Mouse (Mus musculus) kidney, embryonic 14.5 days (tissue): Measurements from ENCODE around the gene 4930507D05Rik. TPM values are rescaled to one million over a fixed set of nuclear protein-coding genes. Genes with fewer than 3 reads are reported as not detected.

Source experiments
- ATAC-seq: fragments of 200-750 bp; cut with Nextera tagmentation; 2 replicates; pipeline ENCODE4 v1.8.0; 2017; ENCODE audit warnings: moderate number of reproducible peaks, mild to moderate bottlenecking, moderate TSS enrichment, moderate library complexity; ENCODE audit not compliant: low FRiP score, low TSS enrichment
- H3K27ac ChIP-seq: fragments of 300-500 bp; sonication (generic); 2 replicates; pipeline ENCODE4 v1.5.1; 2014; ENCODE audit warnings: low read depth, mild to moderate bottlenecking, low read length, moderate library complexity, mixed read lengths
- H3K27me3 ChIP-seq: fragments of 300-500 bp; sonication (generic); 2 replicates; pipeline ENCODE4 v1.6.1; 2014; ENCODE audit warnings: mild to moderate bottlenecking, low read length; ENCODE audit not compliant: control insufficient read depth, insufficient read depth
- H3K36me3 ChIP-seq: fragments of 300-500 bp; sonication (generic); 2 replicates; pipeline ENCODE4 v1.6.1; 2014; ENCODE audit warnings: low read length, mixed read lengths; ENCODE audit not compliant: control insufficient read depth, insufficient read depth
- H3K4me1 ChIP-seq: fragments of 300-500 bp; sonication (generic); 2 replicates; pipeline ENCODE4 v1.6.1; 2014; ENCODE audit warnings: low read length, mixed read lengths; ENCODE audit not compliant: control insufficient read depth, insufficient read depth
- H3K4me2 ChIP-seq: fragments of 300-500 bp; sonication (generic); replicated peaks from 2 replicates; pipeline ENCODE4 v1.6.1; 2014; ENCODE audit warnings: low read depth, mild to moderate bottlenecking, low read length
- H3K4me3 ChIP-seq: fragments of 300-500 bp; sonication (generic); 2 replicates; pipeline ENCODE4 v1.5.1; 2014; ENCODE audit warnings: mild to moderate bottlenecking, low read length
- H3K9ac ChIP-seq: fragments of 300-500 bp; sonication (generic); 2 replicates; pipeline ENCODE4 v1.6.1; 2014; ENCODE audit warnings: low read depth, mild to moderate bottlenecking, low read length, moderate library complexity
- H3K9me3 ChIP-seq: fragments of 300-500 bp; sonication (generic); 2 replicates; pipeline ENCODE4 v1.6.1; 2016; ENCODE audit warnings: low read length; ENCODE audit not compliant: control insufficient read depth
- WGBS: fragments of 180-500 bp; shearing (Covaris S2); extraction: QIAGEN DNeasy Blood & Tissue Kit; methylation state at CpG from one replicate; pipeline ENCODE4 v1.1.7; 2014; 5-methylcytosine and 5-hydroxymethylcytosine counted together
- polyA plus RNA-seq: library from polyadenylated mRNA; unstranded; fragments of >200 nt; fragmentation: Nextera tagmentation; extraction: Ambion mirVana; gene quantifications from 2 replicates; pipeline ENCODE4 v1.2.1, GENCODE M21; 2014

Gene 4930507D05Rik
- polyA plus RNA-seq = 0.79 and 0.83 TPM in 2 replicates

DNA sequence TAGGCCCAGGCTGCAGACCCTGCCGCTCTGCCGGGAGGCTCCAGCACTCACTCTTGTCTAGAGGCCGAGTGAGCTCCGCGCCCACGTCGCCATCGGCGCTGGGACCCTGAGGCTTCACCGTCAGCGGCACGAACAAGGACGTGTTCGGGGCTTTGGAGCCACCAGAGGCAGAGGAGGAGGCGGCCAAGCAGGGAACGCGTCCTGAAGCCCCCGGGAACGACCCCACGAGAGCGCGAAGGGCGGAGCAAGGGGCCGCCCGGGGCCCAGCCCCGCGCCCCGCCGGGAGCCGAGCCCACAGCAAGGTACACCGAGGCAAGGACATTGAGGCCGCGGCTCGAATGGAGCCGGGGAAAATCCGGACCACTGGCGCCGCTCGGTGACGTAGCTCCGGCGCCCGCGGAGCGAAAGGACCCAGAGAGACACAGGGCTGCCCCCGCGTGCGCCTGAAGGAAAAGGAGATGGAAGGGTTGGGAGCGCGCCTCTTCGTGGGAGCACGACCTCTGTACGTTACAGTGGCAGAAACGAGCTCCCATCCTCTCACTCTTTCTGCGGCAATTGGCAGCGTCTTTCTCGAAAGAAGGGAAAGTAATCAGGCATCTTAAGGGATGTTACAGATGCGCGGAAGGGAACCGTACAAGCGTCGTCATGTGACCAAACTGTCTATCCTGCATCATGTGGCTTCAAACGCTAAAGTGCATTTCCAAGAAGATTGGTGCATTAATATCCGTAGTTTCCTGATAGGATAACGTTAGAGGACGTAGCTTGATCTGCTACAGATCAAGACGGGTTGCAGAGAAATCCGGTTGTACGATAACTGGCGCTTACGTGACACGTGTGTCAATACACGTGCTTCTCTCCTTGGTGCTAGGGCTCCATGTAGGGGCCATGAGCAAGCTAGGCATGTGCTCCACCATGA, at the start of gene 4930507D05Rik, which contains the start of gene Supv3l1:
TSS of gene 4930507D05Rik (plus strand) at position 126 of the 916 bp plus-strand sequence.
TSS of gene Supv3l1 (minus strand) at position 375 of the 916 bp plus-strand sequence.
- ATAC-seq = peak; percentile 86
- Histone ChIP-seq H3K4me1 (peaks cover 9% of the 10 kb centered on the region), H3K27ac (peak within 1 kb of the TSS; percentile 79), H3K27me3 (no peaks in the 10 kb centered on the region), H3K4me2 (peak within 1 kb of the TSS; percentile 77), H3K36me3 (peaks cover 27% of the 10 kb centered on the region), H3K4me3 (peak within 1 kb of the TSS; percentile 99), H3K9ac (peak within 1 kb of the TSS; percentile 96), H3K9me3 (no peaks in the 10 kb centered on the region)
- WGBS = under 1% methylated on average over 71 of the region's 73 CpGs

DNA sequence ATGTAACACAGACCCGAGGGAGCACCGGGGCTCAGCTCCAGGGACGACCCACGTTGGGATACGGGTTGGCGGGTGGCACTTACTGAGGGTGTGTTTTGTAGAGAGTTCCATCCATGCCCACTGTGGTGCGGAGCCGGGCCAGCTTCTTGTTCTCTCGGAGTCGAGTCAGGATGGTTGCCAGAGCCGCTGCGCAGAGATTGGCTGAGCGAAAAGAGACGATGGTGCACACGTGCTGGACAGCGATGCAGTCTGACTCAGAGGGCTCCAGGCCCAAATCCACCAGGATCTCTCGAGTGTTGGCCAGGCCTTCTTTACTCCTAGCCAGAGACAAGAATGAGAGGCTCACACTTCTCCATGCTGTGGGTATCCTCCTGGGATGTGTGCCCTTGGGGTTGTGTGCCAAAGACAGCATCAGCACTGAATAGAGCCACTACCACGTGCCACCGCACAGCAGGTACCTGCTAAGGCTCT, 47.6 kb upstream of the 4930507D05Rik start:
- WGBS = 81% methylated on average over 19 of the region's 19 CpGs

DNA sequence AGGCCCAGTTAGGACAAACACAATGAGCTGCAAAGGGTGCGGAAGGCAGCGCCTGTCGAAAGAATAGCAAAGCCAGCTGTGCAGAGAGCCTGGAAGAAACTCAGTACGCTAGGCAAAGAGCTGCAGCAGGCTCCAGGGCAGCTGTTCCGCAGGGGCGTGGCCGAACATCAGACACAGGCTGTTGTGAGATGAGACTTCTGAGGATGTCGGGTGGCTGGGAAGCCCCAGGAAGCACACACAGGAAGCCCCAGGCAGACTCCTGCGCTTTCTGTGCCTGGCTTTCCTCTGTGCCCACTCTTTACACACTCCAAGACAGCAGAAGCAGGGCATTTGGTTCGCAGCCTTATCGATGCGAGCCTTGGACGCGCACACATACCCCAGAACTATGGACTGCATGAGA, 44.4 kb upstream of the 4930507D05Rik start:
- no peak overlapping the region for H3K9ac ChIP-seq
- peak; percentile 56; the same call in 1 of the 2 replicates for ATAC-seq
- no peaks in the 10 kb centered on the region for H3K4me1 ChIP-seq
- no peaks in the 10 kb centered on the region for H3K9me3 ChIP-seq
- H3K36me3 ChIP-seq = no peaks in the 10 kb centered on the region
- peak overlapping the region; percentile 36 for H3K4me2 ChIP-seq
- H3K27ac ChIP-seq = no peak overlapping the region
- 28% methylated on average over 14 of the region's 14 CpGs for WGBS
- no peaks in the 10 kb centered on the region for H3K27me3 ChIP-seq
- peak overlapping the region; percentile 12 for H3K4me3 ChIP-seq

More for the DNA sequence above, 47.6 kb upstream of the 4930507D05Rik start:
- no peak overlapping the region for H3K27ac ChIP-seq
- no peak overlapping the region for H3K4me2 ChIP-seq
- H3K9me3 ChIP-seq = no peaks in the 10 kb centered on the region
- H3K4me3 ChIP-seq = no peak overlapping the region
- ATAC-seq = no peak
- no peaks in the 10 kb centered on the region for H3K36me3 ChIP-seq
- no peak overlapping the region for H3K9ac ChIP-seq
- no peaks in the 10 kb centered on the region for H3K27me3 ChIP-seq
- H3K4me1 ChIP-seq = no peaks in the 10 kb centered on the region

DNA sequence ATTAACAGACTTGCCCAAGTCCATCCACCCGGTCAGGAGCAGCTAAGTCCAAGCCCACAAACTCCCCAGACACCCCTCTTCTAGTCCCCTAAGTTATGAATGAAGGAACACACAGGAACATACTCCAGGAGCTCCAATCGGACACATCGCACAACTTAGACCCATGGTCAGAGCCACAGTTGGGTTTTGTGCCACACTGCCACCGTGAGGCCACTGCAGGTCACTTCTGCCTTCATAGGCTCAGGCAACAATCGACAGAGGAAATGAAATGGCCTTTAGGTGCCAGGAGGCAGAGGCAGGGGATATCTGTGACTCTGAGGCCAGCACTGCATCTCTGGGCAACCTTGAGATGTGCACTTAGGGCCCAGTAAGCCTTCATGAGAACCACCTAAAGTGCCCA, 38.3 kb upstream of the 4930507D05Rik start:
- Histone ChIP-seq H3K4me3 (no peak overlapping the region), H3K36me3 (no peaks in the 10 kb centered on the region), H3K9ac (no peak overlapping the region), H3K27ac (no peak overlapping the region), H3K4me1 (peaks cover 9% of the 10 kb centered on the region), H3K27me3 (no peaks in the 10 kb centered on the region), H3K9me3 (no peaks in the 10 kb centered on the region), H3K4me2 (no peak overlapping the region)
- ATAC-seq = no peak; the same call in 1 of the 2 replicates
- WGBS = 8% methylated on average over 5 of the region's 5 CpGs

DNA sequence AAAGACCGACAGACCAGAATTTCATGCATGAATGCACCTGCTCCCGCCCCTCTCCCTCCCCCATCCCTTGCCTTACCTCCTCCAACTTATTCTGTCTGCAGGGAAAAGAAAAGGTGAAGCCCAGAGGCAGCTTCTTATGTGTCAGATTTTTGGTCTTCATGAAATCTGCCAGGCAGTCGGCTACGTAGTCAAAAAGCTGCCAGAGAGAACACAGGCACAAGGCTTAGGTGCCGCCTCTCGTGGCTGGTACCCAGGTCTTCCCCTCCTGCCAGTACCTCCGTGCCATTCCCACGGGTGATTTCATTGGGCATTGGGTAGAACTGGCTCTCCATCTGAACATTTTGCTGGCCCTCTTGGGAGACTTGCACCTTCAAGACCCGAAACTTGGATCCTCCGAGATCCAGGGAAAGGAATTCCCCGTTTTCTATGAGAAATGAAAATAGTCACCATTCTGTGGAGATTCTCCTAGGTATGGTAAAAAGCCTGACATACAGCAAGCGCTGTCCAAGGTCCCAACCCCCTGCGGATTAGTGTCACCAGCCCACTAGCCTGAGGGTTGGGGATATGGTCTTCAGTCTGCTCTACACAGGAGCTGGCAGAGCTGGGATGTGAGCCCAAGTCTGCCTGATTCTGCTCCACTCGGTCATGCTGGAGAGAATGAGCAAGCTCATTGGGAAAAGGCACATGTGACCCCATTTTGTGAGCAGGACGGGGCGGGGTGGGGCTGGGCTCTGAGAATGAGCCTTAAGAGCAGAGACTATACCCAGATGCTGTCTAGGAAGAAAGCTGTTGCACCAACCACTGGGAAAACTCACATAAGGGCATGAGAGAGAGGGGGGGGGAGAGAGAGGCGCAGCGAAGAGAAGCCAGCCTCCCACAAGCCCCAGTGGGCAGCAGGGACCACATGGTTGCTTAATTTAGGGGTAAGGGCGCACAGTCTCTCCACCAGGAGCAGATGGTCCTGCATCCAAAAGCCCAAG, 37.6 kb upstream of the 4930507D05Rik start:
- Histone ChIP-seq H3K27me3 (no peaks in the 10 kb centered on the region), H3K9me3 (no peaks in the 10 kb centered on the region), H3K4me2 (no peak overlapping the region), H3K9ac (no peak overlapping the region), H3K4me3 (no peak overlapping the region), H3K36me3 (no peaks in the 10 kb centered on the region), H3K27ac (no peak overlapping the region), H3K4me1 (peaks cover 9% of the 10 kb centered on the region)
- 71% methylated on average over 19 of the region's 19 CpGs for WGBS
- no peak for ATAC-seq

DNA sequence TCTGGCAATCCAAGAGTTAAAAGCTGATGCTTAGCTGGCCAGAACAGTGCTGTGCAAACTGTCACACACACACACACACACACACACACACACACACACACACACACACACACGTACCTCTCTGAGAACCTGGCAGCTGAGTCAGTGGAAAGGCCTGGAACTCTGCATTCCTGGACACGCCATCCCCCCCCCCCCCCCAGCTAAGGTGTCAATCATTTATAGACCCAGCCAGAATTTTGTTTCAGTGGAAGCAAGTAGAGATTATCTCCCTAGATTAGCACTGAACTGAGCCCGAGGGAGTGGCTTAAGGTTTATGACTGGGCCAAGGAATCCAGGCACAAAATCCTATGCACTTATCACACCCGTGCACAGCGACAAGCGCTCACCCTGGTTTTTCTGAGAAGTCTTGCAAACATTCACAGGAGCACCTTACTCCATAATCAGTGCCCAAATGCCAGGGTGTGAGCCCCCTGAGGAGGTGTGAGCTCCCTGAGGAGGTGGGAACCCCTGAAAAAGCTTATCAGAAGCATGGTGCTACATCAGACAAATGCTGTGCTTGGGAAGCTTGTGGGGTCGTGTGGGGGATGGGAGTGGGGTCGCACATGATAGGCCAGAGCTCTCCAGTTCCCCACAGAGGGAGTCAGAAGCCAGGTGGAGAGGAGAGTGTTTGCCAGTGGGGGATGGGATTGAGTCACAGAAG, 36.2 kb upstream of the 4930507D05Rik start:
- H3K4me1 ChIP-seq = peaks cover 9% of the 10 kb centered on the region
- H3K27me3 ChIP-seq = no peaks in the 10 kb centered on the region
- no peaks in the 10 kb centered on the region for H3K36me3 ChIP-seq
- no peak overlapping the region for H3K4me2 ChIP-seq
- no peak overlapping the region for H3K9ac ChIP-seq
- ATAC-seq = peak; percentile 62
- peak overlapping the region; percentile 81 for H3K27ac ChIP-seq
- WGBS = 17% methylated on average over 8 of the region's 8 CpGs
- no peak overlapping the region for H3K4me3 ChIP-seq
- H3K9me3 ChIP-seq = no peaks in the 10 kb centered on the region

DNA sequence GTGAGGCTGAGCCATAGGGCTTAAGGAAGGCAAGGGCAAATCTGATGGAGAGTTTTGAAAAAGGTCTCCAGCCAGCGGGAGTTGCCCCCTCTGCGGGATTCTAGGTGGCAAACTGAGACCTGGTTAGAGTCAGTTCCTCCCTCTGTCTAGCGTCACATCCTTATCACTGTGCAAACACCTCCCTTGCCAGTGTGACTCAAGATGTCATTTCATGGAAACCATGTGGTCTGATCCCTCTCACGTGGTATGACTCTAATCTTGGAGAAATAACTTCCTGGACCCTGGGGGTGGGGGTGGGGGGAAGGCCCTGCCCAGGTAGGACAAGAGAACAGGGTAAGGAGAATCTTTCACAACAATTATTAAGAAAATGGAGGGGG, 35.7 kb upstream of the 4930507D05Rik start:
- no peak overlapping the region for H3K4me3 ChIP-seq
- no peaks in the 10 kb centered on the region for H3K27me3 ChIP-seq
- 29% methylated on average over 4 of the region's 4 CpGs for WGBS
- peak overlapping the region; percentile 81 for H3K27ac ChIP-seq
- H3K9ac ChIP-seq = no peak overlapping the region
- H3K4me2 ChIP-seq = no peak overlapping the region
- peaks cover 9% of the 10 kb centered on the region for H3K4me1 ChIP-seq
- H3K36me3 ChIP-seq = no peaks in the 10 kb centered on the region
- ATAC-seq = peak; percentile 13; the same call in 1 of the 2 replicates
- H3K9me3 ChIP-seq = no peaks in the 10 kb centered on the region

DNA sequence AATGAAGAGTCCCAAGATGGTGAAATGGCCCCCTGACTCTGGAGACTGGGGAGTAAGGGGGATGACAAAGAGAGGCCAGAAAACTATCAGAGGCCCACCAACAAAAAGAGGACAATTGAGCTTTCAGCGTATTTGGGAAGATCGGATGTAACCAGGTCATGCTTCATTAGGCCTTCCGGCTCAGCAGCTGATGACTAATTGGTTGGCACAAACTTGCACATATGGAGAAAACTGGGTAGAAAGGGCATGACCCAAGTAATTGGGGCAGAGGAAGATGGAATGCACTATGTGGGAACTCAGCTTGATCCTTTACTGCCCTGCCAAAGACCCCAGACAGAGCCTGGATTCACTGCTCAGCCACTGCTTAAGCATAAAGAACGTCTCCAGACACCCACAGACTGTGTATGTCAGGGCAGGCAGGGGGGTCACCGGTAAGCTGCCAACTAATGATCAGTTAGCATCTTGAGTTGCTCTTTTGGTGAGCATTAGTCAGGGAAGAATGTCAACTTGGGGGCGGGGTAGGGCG, 30.4 kb upstream of the 4930507D05Rik start:
- no peak for ATAC-seq
- Histone ChIP-seq H3K4me2 (no peak overlapping the region), H3K36me3 (no peaks in the 10 kb centered on the region), H3K27me3 (no peaks in the 10 kb centered on the region), H3K4me3 (no peak overlapping the region), H3K27ac (no peak overlapping the region), H3K9me3 (no peaks in the 10 kb centered on the region), H3K9ac (no peak overlapping the region), H3K4me1 (no peaks in the 10 kb centered on the region)
- 68% methylated on average over 7 of the region's 7 CpGs for WGBS
